Mouse (Mus musculus) cerebellum, adult 11-12 months (tissue): ENCODE measurements around the gene Focad.
A peak's percentile ranks its signal among the peaks of the same experiment; 100 is the strongest.

Experiments used
- DNase-seq: peaks from one replicate; pipeline ENCODE4 v3.0.0; 2022

The Focad gene

GRCm38 (mm10) chr4:88156961-88157360, 62.5 kb downstream of the Focad start:
- DNase-seq: peak; percentile 12

- DNase-seq: no peak
These were observed 63.2 kb downstream of the Focad start for GRCm38 (mm10) chr4:88157644-88158043.

DNA sequence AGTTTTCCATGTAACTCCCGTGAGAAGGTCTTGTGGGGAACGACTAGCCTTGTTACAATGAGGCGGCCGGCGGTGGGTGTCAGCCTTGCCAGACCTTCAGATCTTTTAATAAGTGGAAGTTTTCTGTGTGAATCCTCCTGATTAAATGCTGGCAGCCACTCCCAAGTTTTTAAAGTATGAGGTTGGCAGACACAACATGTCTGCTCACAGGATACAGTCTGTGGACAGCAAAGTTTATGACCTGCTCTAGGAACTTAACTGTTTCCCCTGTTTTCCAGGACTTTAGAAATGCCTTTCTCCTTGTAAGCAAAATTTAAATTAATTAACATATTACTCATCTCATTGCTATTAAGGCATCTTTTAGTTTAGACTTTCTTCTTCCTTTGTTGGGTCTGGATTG, 64.8 kb downstream of the Focad start:
- DNase-seq: no peak

DNA sequence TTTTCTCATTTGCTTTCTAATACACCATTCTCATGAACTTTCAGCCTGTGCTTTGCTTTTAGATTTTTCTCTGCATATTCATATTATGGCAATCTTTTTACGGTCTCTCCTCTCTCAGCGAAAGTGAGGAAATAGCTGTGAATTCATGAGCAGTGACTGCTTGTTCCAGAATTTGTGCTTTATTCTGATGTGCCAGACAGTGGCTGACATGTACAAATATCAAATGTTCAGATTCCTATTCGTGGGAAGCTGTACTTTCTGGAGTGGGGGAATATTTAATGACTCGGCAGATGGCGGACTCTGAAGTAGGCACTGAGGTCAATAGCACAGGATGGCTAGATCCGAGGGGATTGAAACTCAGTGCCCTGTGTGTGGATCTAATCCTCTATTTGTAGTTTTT, 65.3 kb downstream of the Focad start:
- no peak for DNase-seq

- DNase-seq: no peak
These were observed 69.2 kb downstream of the Focad start for GRCm38 (mm10) chr4:88163511-88164247.

GRCm38 (mm10) chr4:88167008-88167862, 72.8 kb downstream of the Focad start:
- peak; percentile 49 for DNase-seq

GRCm38 (mm10) chr4:88175058-88175974, 80.9 kb downstream of the Focad start:
- no peak for DNase-seq

DNA sequence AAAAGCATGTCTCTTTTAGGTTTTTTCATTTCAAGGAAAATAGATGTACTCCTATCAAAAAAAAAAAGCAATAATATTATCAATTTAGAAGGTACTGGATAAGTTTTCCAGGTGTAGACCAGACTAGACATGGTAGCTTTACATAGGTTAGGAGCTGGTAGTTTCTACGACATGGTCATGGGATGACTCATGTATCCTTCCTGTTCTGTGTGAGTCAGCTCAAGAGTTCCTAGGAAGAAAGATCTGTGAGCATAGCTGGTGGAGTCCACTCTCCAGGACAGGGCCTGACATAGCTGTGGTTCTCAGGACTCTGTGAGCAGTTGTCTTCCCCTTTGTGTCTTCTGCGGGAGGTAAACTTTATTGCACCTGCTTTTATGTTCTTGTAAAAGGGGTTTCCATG, 84.9 kb downstream of the Focad start:
- no peak for DNase-seq

- DNase-seq: no peak
These were observed 89.9 kb downstream of the Focad start for GRCm38 (mm10) chr4:88184293-88184692.

DNA sequence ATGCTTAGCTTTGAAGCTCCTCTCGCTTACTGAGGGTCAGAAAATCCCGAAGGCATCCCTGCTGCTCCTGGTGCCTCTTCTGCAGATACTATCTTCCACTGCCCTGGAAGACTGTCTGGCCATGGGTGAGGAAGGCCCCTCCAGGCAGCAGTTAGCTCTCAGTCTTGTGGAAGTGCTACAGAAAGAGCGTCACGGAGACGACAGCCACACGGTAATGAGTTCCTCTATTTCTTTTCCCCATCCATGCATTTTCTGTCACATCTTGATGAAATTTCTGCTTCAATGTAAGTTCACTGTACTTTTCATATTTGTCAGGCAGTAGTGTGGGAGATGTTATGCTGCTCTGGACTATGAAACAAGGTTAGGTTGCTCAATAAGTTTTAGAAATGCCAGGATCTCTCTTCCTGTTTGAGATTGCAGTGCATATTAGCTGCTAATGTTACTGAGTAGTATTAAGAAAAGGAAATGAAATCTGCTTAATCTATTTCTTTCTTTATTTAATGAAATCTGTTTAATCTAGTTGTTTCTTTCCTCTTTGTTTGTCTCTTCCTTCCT, 91.5 kb downstream of the Focad start:
- DNase-seq: no peak

DNA sequence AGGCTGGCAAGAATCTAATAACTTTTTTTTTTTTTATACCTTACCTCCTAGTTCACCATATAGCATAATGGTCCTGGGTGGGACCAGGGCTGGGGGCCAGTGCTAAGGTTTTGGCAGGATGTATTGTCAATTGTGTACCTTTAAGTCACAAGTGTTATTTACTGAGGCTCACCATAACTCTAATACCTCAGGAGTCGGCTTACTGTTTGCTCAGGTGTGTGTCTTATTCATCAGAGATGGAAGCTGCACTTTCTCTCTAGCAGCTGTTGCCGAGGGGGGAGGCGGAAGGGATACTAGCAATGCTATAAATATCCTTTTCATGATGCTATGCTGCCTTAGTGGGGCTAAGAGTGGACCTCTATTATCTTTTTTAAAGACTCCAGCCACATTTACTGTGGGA, 93.2 kb downstream of the Focad start:
- no peak for DNase-seq

DNA sequence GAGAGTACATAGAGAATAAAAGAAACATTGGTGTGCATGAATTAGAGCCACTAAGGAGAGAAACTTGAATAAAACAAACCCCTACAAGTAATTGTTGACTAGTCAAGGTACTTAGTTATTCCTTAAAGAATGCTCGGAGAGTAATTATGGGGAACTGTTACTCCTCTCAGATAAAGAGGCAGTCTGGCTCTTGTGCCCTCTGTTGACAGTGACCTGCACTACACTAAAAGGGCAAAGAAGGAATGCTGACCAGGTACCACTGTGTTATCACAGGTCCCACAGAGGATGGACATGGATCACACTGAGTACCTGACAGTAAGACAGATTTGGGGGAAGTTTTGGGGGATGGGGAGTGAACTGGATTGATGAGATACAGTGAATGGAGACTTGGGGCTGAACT, 95.1 kb downstream of the Focad start:
- DNase-seq: no peak

GRCm38 (mm10) chr4:88194256-88194655, 99.8 kb downstream of the Focad start:
- no peak for DNase-seq

DNA sequence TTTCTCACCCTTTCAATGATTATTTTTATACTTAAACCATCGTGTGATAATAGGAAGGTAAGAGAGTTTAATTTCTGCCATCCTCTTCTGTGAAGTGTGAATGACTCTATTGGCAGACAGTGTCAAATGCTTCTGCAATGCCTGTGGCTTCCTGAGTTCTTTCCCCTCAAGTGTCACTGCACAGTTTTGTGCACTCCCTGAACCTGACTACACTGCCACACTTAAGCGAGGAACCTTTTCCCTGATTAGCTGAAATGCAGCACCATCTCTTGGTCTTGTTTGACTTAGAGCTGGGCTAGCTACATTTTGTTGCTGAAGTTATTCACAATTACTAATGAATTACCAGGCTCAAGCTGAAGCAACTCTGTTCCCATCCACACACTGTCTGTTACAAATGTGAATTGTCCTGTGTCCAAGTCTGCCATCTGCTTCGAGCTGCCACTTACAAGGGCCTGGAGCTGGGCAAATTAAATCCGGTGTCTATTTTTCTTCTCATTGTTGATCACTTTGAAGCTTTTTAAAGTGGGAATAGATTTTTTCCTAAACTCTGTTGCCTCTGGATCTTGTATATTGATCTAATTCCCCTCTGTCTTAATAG, 101.6 kb downstream of the Focad start:
- DNase-seq: peak; percentile 78

- peak; percentile 42 for DNase-seq
These were observed 102.1 kb downstream of the Focad start for GRCm38 (mm10) chr4:88196500-88196912.

- no peak for DNase-seq
These were observed 102.8 kb downstream of the Focad start for GRCm38 (mm10) chr4:88197244-88197643.

- DNase-seq: no peak
These were observed 104.8 kb downstream of the Focad start for GRCm38 (mm10) chr4:88199186-88199585.

DNA sequence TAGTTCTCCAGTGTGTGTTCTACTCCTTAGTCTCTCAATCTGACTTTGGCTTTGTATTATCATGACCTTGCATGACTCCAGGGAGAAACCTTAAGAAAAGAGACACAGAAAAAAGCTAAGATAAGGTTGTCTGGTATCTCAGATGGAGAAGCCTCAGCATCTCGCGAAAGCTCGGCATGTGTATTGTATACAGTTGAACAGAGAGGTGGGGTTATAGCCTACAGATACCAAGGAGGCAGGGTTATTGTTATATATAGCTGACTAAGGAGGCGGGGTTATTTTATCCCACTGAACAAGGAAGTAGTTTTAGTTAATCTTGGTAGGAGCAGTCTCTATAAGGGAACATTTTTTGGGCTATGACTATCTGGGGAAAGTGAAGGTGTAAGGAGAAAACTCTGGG, 106.6 kb downstream of the Focad start:
- DNase-seq: no peak

DNA sequence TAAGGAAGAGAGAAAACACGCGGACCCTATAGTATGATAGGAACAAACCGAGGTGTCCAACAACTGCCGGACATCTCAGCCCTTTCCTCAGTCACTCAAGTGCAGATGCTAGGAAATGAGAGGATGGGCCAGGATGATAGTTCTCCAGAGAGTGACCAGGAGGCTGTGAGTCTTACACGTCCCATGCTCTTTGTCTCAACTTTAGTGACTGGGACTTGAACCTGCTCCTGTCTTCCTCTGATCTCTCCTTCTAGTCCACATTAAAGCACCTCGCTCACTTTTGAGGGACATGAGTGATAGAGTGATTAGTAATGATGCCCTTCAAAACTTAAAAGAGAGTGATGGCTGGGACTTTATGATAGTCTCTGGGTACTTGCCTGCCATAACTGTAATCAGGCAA, 114.2 kb downstream of the Focad start:
- DNase-seq: no peak

GRCm38 (mm10) chr4:88209351-88209814, 115.0 kb downstream of the Focad start:
- peak; percentile 41 for DNase-seq

GRCm38 (mm10) chr4:88210602-88211001, 116.2 kb downstream of the Focad start:
- DNase-seq: no peak

GRCm38 (mm10) chr4:88211200-88211885, 116.9 kb downstream of the Focad start:
- no peak for DNase-seq
